Mouse (Mus musculus) midbrain, embryonic 16.5 days (tissue): Measurements from ENCODE around the gene Parm1. TPM values are rescaled to one million over a fixed set of nuclear protein-coding genes. Genes with fewer than 3 reads are reported as not detected.

Experiments used
- ATAC-seq: fragments of 200-750 bp; cut with Nextera tagmentation; 2 replicates; pipeline ENCODE4 v1.8.0; 2017; ENCODE audit warnings: moderate TSS enrichment
- H3K27ac ChIP-seq: fragments of 300-500 bp; sonication (generic); 2 replicates; pipeline ENCODE4 v1.5.1; 2014; ENCODE audit warnings: mild to moderate bottlenecking, low read length, mixed read lengths
- H3K27me3 ChIP-seq: fragments of 300-500 bp; sonication (generic); 2 replicates; pipeline ENCODE4 v1.6.1; 2014; ENCODE audit warnings: low read depth, low read length, mixed read lengths; ENCODE audit not compliant: control insufficient read depth, insufficient read depth
- H3K36me3 ChIP-seq: fragments of 300-500 bp; sonication (generic); 2 replicates; pipeline ENCODE4 v1.6.1; 2014; ENCODE audit warnings: mild to moderate bottlenecking, low read length, moderate library complexity, mixed read lengths; ENCODE audit not compliant: control insufficient read depth, insufficient read depth
- H3K4me1 ChIP-seq: fragments of 300-500 bp; sonication (generic); 2 replicates; pipeline ENCODE4 v1.6.1; 2014; ENCODE audit warnings: mild to moderate bottlenecking, low read length, mixed read lengths; ENCODE audit not compliant: control insufficient read depth, insufficient read depth
- H3K4me2 ChIP-seq: fragments of 300-500 bp; sonication (generic); 2 replicates; pipeline ENCODE4 v1.6.1; 2014; ENCODE audit warnings: mild to moderate bottlenecking, low read length, mixed read lengths
- H3K4me3 ChIP-seq: fragments of 300-500 bp; sonication (generic); 2 replicates; pipeline ENCODE4 v1.5.1; 2014; ENCODE audit warnings: low read depth, mild to moderate bottlenecking, low read length, moderate library complexity, mixed read lengths
- H3K9ac ChIP-seq: fragments of 300-500 bp; sonication (generic); 2 replicates; pipeline ENCODE4 v1.6.1; 2014; ENCODE audit warnings: low read depth, low read length, mixed read lengths
- H3K9me3 ChIP-seq: fragments of 300-500 bp; sonication (generic); replicated peaks from 2 replicates; pipeline ENCODE4 v1.6.1; 2014; ENCODE audit warnings: mild to moderate bottlenecking, low read length, mixed read lengths; ENCODE audit not compliant: control insufficient read depth, poor library complexity, severe bottlenecking
- WGBS: fragments of 180-500 bp; shearing (Covaris S2); extraction: QIAGEN DNeasy Blood & Tissue Kit; methylation state at CpG from one replicate; pipeline ENCODE4 v1.1.7; 2014; 5-methylcytosine and 5-hydroxymethylcytosine counted together
- polyA plus RNA-seq: library from polyadenylated mRNA; unstranded; fragments of >200 nt; fragmentation: Nextera tagmentation; extraction: Ambion mirVana; gene quantifications from 2 replicates; pipeline ENCODE4 v1.2.1, GENCODE M21; 2015

Gene Parm1
- polyA plus RNA-seq, 1 experiment from 2014 or later: 6.7 TPM

DNA sequence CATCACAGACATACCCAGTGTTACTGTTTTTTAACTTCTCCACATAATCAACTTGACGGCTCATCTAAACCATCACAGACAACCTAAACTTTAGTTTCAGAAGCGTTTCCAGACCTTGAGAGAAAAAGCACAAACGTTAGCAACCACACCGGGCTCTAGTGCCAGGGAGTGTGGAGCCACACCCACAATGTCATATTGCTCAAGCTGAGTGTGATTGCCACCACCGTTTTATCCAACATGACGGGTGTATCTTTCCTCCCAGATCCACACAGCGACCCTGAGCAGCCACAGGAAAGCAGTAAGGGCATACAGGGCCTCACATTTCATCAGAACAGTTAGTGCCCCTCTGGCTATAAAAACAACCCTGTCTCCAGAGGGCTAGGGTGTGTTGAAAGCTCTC lies 45.1 kb downstream of the Parm1 start:
- Histone ChIP-seq H3K9me3 (no peaks in the 10 kb centered on the region), H3K4me3 (no peak overlapping the region), H3K4me2 (no peak overlapping the region), H3K27ac (no peak overlapping the region), H3K27me3 (no peaks in the 10 kb centered on the region), H3K4me1 (no peaks in the 10 kb centered on the region), H3K36me3 (no peaks in the 10 kb centered on the region), H3K9ac (no peak overlapping the region)
- 83% methylated on average over 7 of the region's 7 CpGs for WGBS
- no peak for ATAC-seq

DNA sequence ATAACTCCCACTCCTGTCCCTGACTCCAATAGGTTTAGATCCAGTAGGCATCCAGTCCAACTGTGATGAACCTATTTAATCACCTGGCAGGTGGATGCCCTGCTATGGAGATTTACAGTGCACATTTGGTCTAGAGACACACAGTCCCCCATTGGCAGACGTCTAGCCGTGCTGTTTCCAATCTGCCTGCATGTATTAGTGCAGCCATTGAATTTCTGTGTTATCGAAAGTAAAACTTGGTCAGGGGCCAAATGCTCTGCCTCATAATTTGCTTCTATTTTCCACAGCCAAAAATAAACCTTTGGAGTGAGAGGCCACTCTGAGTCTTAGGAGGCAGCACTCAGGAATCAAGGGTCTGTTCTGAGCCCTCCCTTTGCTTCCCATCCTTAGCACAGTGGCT lies 46.6 kb downstream of the Parm1 start:
- Histone ChIP-seq H3K4me2 (no peak overlapping the region), H3K27ac (no peak overlapping the region), H3K27me3 (no peaks in the 10 kb centered on the region), H3K4me1 (no peaks in the 10 kb centered on the region), H3K9ac (no peak overlapping the region), H3K4me3 (no peak overlapping the region), H3K9me3 (no peaks in the 10 kb centered on the region), H3K36me3 (no peaks in the 10 kb centered on the region)
- WGBS: 78% methylated on average over 3 of the region's 3 CpGs
- no peak for ATAC-seq

DNA sequence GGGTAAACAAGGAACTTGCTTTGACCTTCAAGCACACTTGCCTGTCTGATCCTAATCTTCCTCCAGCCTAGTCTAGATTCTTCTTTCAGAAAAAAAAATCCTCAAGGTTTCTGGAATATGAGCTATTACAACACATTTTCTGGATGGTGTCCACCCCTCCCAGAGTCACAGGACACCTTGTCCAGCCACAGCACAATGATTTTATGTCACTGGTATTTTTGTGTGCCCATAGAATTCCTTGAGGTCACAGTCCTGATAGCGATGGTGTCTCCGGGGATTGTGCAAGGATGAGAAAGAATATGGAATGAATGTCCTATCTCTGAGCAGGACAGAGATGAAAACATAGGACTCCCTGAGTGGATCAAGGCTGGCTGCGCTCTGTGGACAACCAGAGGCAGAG lies 48.0 kb downstream of the Parm1 start:
- no peaks in the 10 kb centered on the region for H3K36me3 ChIP-seq
- H3K4me3 ChIP-seq: no peak overlapping the region
- no peaks in the 10 kb centered on the region for H3K9me3 ChIP-seq
- H3K27ac ChIP-seq: no peak overlapping the region
- H3K4me1 ChIP-seq: no peaks in the 10 kb centered on the region
- H3K4me2 ChIP-seq: no peak overlapping the region
- H3K27me3 ChIP-seq: no peaks in the 10 kb centered on the region
- H3K9ac ChIP-seq: no peak overlapping the region
- 94% methylated on average over 3 of the region's 3 CpGs for WGBS
- no peak for ATAC-seq

DNA sequence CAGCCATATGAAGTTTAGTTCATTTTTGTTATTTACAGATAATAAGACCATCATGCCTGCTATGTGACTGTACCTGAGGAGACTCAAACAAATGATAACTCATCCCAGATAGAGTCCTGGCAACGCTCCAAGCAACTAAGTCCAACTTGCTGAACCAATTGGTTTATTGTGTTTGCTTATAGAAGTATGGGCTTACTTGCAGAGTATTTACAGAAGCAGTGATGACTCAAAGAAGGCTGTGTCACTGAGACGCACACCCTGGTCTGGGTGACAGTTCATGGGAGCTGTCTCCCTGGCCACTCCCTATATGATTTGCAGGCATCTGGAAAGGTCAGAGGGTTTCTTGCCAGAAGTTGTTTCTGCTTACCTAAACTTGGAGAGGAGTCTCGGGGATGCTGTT lies 49.2 kb downstream of the Parm1 start:
- no peaks in the 10 kb centered on the region for H3K9me3 ChIP-seq
- no peaks in the 10 kb centered on the region for H3K27me3 ChIP-seq
- no peaks in the 10 kb centered on the region for H3K4me1 ChIP-seq
- H3K4me3 ChIP-seq: no peak overlapping the region
- no peak overlapping the region for H3K4me2 ChIP-seq
- H3K27ac ChIP-seq: no peak overlapping the region
- no peaks in the 10 kb centered on the region for H3K36me3 ChIP-seq
- ATAC-seq: no peak
- no peak overlapping the region for H3K9ac ChIP-seq
- WGBS: 83% methylated on average over 3 of the region's 3 CpGs

GRCm38 (mm10) chr5:91574211-91574610 lies 56.8 kb downstream of the Parm1 start:
- WGBS: 51% methylated on average over 2 of the region's 2 CpGs

GRCm38 (mm10) chr5:91578924-91579323 lies 61.5 kb downstream of the Parm1 start:
- H3K4me3 ChIP-seq: no peak overlapping the region
- no peaks in the 10 kb centered on the region for H3K4me1 ChIP-seq
- H3K36me3 ChIP-seq: no peaks in the 10 kb centered on the region
- no peak overlapping the region for H3K4me2 ChIP-seq
- H3K27me3 ChIP-seq: no peaks in the 10 kb centered on the region
- ATAC-seq: no peak
- H3K27ac ChIP-seq: no peak overlapping the region
- 81% methylated on average over 7 of the region's 7 CpGs for WGBS
- H3K9ac ChIP-seq: no peak overlapping the region
- H3K9me3 ChIP-seq: no peaks in the 10 kb centered on the region

More at GRCm38 (mm10) chr5:91574211-91574610, 56.8 kb downstream of the Parm1 start:
- no peak overlapping the region for H3K4me3 ChIP-seq
- H3K27ac ChIP-seq: no peak overlapping the region
- H3K36me3 ChIP-seq: no peaks in the 10 kb centered on the region
- ATAC-seq: no peak
- H3K27me3 ChIP-seq: no peaks in the 10 kb centered on the region
- H3K9me3 ChIP-seq: no peaks in the 10 kb centered on the region
- no peaks in the 10 kb centered on the region for H3K4me1 ChIP-seq
- no peak overlapping the region for H3K4me2 ChIP-seq
- H3K9ac ChIP-seq: no peak overlapping the region

DNA sequence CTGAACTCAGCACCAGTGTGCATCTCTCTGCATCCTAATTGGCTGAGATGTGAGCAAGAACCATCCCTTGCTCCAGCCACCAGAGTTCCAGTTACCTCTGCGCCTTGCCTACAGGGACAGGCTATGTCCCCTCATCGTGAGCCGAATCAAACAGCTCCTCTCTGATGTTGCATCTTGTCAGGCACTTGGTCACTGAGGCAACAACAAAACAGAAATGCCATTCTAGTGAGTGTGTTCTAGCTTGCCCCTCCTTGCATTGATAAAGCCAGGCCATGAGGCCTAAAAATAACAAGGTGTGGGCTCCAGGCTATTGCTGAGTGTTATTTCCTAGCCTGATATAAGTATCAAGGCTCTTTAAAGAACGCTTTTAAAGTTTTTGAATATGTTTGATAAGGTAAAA lies 64.4 kb downstream of the Parm1 start:
- H3K4me3 ChIP-seq: no peak overlapping the region
- no peak overlapping the region for H3K4me2 ChIP-seq
- no peaks in the 10 kb centered on the region for H3K4me1 ChIP-seq
- ATAC-seq: no peak
- no peaks in the 10 kb centered on the region for H3K9me3 ChIP-seq
- WGBS: 94% methylated on average over 4 of the region's 4 CpGs
- no peaks in the 10 kb centered on the region for H3K27me3 ChIP-seq
- H3K9ac ChIP-seq: no peak overlapping the region
- H3K27ac ChIP-seq: no peak overlapping the region
- no peaks in the 10 kb centered on the region for H3K36me3 ChIP-seq

- Histone ChIP-seq H3K9me3 (peaks cover 4% of the 10 kb centered on the region; the same call in 1 of the 2 replicates), H3K4me2 (no peak overlapping the region), H3K9ac (no peak overlapping the region), H3K36me3 (no peaks in the 10 kb centered on the region), H3K27ac (no peak overlapping the region), H3K27me3 (no peaks in the 10 kb centered on the region), H3K4me1 (no peaks in the 10 kb centered on the region), H3K4me3 (no peak overlapping the region)
- 44% methylated on average over 3 of the region's 3 CpGs for WGBS
- no peak; the same call in 1 of the 2 replicates for ATAC-seq
These were observed 68.8 kb downstream of the Parm1 start for GRCm38 (mm10) chr5:91586206-91586605.

DNA sequence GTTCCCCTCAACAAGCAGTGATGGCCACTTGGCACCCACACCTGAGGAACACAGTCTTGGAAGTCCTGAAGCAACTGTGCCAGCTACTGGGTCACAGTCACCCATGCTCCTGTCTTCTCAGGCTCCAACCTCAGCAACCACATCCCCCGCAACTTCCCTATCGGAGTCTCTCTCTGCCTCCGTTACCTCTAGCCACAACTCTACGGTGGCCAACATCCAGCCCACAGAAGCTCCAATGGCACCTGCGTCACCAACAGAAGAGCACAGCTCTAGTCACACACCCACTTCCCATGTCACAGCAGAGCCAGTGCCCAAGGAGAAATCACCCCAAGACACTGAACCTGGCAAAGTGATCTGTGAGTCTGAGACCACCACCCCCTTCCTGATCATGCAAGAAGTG lies 76.7 kb downstream of the Parm1 start:
- Histone ChIP-seq H3K27ac (no peak overlapping the region), H3K4me2 (no peak overlapping the region), H3K4me1 (no peaks in the 10 kb centered on the region), H3K9me3 (no peaks in the 10 kb centered on the region), H3K4me3 (no peak overlapping the region), H3K36me3 (no peaks in the 10 kb centered on the region), H3K27me3 (no peaks in the 10 kb centered on the region), H3K9ac (no peak overlapping the region)
- no peak for ATAC-seq
- 96% methylated on average over 5 of the region's 5 CpGs for WGBS

GRCm38 (mm10) chr5:91597216-91597615 lies 79.8 kb downstream of the Parm1 start:
- no peaks in the 10 kb centered on the region for H3K4me1 ChIP-seq
- H3K36me3 ChIP-seq: no peaks in the 10 kb centered on the region
- no peak overlapping the region for H3K27ac ChIP-seq
- H3K4me2 ChIP-seq: no peak overlapping the region
- peak; percentile 26; the same call in 1 of the 2 replicates for ATAC-seq
- no peaks in the 10 kb centered on the region for H3K9me3 ChIP-seq
- H3K9ac ChIP-seq: no peak overlapping the region
- H3K27me3 ChIP-seq: no peaks in the 10 kb centered on the region
- H3K4me3 ChIP-seq: no peak overlapping the region
- 56% methylated on average over 5 of the region's 5 CpGs for WGBS
